Mouse (Mus musculus) megakaryocyte, embryonic 14.5 days (primary cell): Measurements from ENCODE around the gene Ppp4r2.

ENCODE experiments used
- FLI1 ChIP-seq: IDR thresholded peaks from 2 replicates; pipeline ENCODE4 v1.6.1; 2012; ENCODE audit warnings: low read length, inconsistent platforms, mixed read lengths
- GATA1 ChIP-seq: IDR thresholded peaks from 3 replicates; pipeline ENCODE4 v1.6.1; 2012; ENCODE audit warnings: mixed read lengths, low read length, inconsistent platforms, borderline replicate concordance

DNA sequence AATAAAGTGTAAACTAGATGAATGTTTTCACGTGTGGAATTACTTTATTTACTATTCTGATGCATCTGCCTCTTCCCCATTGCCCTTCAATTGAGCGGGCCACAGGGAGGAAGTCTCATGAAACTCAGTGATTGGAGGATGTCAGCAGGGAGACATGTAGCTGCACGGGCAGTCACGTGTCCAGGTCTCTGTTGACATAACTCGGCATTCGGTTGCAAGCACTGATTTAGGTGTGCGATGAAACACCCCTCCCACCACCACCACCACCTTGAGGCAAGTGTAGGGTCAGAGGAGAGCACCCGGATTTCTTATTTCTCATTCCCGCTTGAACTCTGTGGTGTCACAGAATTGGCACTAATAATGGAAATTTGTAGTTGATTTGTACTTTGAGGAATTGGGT is 36.5 kb downstream of the Ppp4r2 start:
- TF ChIP-seq GATA1 = no peak
- no peak for TF ChIP-seq FLI1
